Mouse (Mus musculus) layer of hippocampus, adult 9-10 months (tissue): ENCODE data around the gene Slc8a1.

Source experiments
- DNase-seq: peaks from one replicate; pipeline ENCODE4 v3.0.0; 2022; ENCODE audit warnings: low spot score

Slc8a1 gene

GRCm38 (mm10) chr17:81738311-81738755 lies at the start of gene Slc8a1:
Gene Slc8a1 (minus strand): TSS chr17:81738377.
- DNase-seq, result peak; percentile 67

GRCm38 (mm10) chr17:81787350-81787749 lies 49.2 kb upstream of the Slc8a1 start:
- DNase-seq, result peak; percentile 27

GRCm38 (mm10) chr17:81782326-81782725 lies 44.1 kb upstream of the Slc8a1 start:
- DNase-seq, result no peak

GRCm38 (mm10) chr17:81781491-81781890 lies 43.3 kb upstream of the Slc8a1 start:
- no peak for DNase-seq

GRCm38 (mm10) chr17:81779883-81780282 lies 41.7 kb upstream of the Slc8a1 start:
- DNase-seq, result no peak

- DNase-seq, result no peak
Observed at GRCm38 (mm10) chr17:81750664-81751063, 12.5 kb upstream of the Slc8a1 start.

- no peak for DNase-seq
Observed at GRCm38 (mm10) chr17:81743034-81743433, 4.9 kb upstream of the Slc8a1 start.

GRCm38 (mm10) chr17:81740576-81740975 lies 2.4 kb upstream of the Slc8a1 start:
- DNase-seq, result no peak

- DNase-seq, result no peak
Observed at GRCm38 (mm10) chr17:81737779-81738178, 398 bp downstream of the Slc8a1 start.

GRCm38 (mm10) chr17:81737309-81737708 lies 868 bp downstream of the Slc8a1 start:
- no peak for DNase-seq

- DNase-seq, result no peak
Observed at GRCm38 (mm10) chr17:81735583-81735982, 2.6 kb downstream of the Slc8a1 start.

- DNase-seq, result no peak
Observed at GRCm38 (mm10) chr17:81729891-81730290, 8.3 kb downstream of the Slc8a1 start.

GRCm38 (mm10) chr17:81712273-81712751 lies 25.9 kb downstream of the Slc8a1 start:
- no peak for DNase-seq

GRCm38 (mm10) chr17:81704761-81705160 lies 33.4 kb downstream of the Slc8a1 start:
- DNase-seq, result no peak

- DNase-seq, result no peak
Observed at GRCm38 (mm10) chr17:81703258-81703657, 34.9 kb downstream of the Slc8a1 start.

GRCm38 (mm10) chr17:81701701-81702100 lies 36.5 kb downstream of the Slc8a1 start:
- no peak for DNase-seq

- DNase-seq, result no peak
Observed at GRCm38 (mm10) chr17:81698789-81699188, 39.4 kb downstream of the Slc8a1 start.

GRCm38 (mm10) chr17:81697695-81698094 lies 40.5 kb downstream of the Slc8a1 start:
- DNase-seq, result no peak

GRCm38 (mm10) chr17:81694977-81695376 lies 43.2 kb downstream of the Slc8a1 start:
- DNase-seq, result no peak

- no peak for DNase-seq
Observed at GRCm38 (mm10) chr17:81679616-81680015, 58.6 kb downstream of the Slc8a1 start.

GRCm38 (mm10) chr17:81677450-81677849 lies 60.7 kb downstream of the Slc8a1 start:
- DNase-seq, result no peak

- DNase-seq, result no peak
Observed at GRCm38 (mm10) chr17:81676203-81676602, 62.0 kb downstream of the Slc8a1 start.

- DNase-seq, result no peak
Observed at GRCm38 (mm10) chr17:81671245-81671644, 66.9 kb downstream of the Slc8a1 start.

- no peak for DNase-seq
Observed at GRCm38 (mm10) chr17:81669816-81670691, 68.1 kb downstream of the Slc8a1 start.
